Mouse (Mus musculus) ovary, postnatal 10 days (tissue): ENCODE results near the gene Hpd.

Experiments
- DNase-seq: peaks from one replicate; pipeline ENCODE4 v3.0.0; 2022; ENCODE audit warnings: low spot score

The Hpd gene

DNA sequence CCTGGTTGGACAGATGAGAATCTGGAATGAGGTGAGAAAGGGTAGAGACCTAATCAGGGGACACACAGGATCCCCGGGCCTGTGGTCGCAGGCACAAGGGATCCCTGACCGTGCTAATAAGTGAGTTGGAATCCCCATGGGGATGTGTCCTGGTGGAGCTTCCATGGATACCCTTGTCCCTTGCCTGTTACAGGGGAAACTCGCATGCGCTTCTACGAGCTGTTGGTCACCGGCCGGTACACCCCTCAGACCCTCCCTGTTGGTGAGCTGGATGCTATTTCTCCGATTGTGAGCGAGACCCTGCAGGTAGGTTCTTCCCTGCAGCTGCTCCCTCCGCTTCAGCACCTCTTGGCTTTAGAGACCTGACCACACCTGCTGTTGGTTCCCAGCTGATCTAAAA is 36.2 kb downstream of the Hpd start:
- DNase-seq = no peak

DNA sequence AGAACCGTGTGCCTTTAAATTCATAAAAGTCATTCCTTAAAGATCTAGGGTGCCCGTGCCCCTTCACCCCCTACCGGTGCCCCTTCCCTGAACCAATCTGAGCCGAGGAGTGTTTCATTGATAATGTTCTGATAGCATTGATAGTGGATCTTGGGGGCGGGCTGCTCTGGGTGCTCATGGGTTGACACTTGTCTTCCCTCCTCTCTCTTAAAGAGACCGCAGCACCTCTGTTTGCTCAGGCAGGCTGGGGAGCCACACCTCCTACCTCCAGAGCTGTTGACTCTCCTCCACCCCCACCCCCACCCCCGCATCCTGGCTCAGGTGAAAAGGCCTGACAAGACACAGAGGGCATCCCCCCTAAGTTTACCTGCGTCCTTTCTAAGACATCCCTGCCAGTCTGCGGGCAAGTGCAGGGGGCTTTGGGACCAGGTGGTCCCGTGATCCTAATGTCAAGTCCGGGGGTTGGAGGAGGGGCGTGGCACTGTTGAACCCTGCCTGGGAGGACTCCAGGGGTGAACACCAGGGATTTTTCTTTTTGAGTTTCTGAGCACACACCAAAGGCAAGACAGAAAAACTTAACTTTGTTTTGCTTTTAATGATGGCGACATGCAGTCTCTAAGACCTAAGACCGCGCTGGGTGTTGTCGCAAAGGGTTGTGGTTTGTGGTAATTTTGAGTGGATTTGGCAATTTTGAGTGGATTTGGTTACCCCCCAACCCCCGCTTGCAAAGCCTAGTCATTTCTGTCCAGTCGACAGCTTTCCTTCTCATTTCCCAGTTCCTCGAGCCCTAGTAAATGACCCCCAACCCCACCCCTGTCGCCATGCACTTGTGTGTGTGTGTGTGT is 37.6 kb downstream of the Hpd start:
- no peak for DNase-seq

DNA sequence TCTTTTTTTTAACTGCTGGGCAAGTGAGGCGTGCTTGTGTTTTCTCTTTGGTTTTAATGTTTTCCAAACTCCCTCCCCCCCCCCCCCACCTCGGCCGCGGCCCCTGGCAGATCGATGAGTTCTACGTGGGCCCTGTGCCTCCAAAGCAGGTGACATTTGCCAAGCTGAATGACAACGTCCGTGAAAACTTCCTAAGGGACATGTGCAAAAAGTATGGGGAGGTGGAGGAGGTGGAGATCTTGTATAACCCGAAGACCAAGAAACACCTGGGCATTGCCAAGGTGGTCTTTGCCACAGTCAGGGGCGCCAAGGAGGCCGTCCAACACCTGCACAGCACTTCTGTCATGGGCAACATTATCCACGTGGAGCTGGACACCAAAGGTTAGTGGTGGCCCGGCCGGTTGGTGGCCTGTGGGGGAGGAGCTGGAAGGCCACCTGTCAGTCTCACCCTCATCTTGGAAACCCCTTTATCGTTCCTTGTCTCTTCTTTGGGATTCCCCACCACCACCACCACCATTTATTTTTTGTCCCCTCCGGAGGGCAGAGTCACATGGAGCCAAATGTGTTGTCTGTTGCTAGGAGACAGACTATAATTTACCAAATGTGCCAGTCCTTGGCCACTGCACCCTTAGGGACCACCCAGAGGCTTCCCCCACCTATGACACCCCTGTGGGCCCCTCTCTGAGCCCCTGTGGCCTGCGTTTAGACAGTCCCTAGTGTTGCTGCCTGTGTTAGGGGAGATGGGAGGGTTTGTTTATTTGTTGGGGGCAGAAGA is 38.4 kb downstream of the Hpd start:
- no peak for DNase-seq

DNA sequence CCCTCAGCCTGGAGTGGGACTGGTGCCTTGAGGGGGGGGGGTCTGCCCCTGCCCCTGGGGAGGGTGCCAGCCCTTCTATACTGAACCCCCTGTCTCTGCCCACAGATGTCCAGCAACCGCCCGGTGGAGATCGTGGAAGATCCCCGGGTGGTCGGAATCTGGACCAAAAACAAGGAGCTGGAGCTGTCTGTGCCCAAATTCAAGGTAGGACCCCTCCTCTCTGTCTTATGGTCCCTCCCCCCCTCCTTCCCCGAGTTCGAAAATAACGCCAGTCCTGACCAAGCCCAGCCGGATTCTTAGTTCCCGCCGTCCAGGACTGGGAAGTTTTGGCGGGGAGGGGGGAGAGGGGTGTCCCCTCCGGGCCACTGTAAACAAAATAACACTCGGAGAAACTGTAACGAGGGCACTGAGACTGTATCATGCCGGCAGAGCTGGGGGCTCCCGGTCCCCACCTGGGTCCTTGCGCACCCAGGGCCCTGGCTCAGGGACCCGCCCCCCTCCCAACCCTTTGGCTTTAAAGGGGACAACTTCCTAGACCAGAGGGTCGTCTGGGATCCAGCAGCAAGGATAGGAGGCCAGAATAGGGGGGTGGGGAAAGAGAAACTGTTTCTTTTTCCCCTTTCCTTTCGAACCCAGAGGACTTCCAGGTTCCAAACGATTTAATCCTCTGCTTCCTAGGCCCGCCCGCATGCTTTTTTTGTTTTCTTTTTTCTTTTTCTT is 39.1 kb downstream of the Hpd start:
- DNase-seq = no peak

DNA sequence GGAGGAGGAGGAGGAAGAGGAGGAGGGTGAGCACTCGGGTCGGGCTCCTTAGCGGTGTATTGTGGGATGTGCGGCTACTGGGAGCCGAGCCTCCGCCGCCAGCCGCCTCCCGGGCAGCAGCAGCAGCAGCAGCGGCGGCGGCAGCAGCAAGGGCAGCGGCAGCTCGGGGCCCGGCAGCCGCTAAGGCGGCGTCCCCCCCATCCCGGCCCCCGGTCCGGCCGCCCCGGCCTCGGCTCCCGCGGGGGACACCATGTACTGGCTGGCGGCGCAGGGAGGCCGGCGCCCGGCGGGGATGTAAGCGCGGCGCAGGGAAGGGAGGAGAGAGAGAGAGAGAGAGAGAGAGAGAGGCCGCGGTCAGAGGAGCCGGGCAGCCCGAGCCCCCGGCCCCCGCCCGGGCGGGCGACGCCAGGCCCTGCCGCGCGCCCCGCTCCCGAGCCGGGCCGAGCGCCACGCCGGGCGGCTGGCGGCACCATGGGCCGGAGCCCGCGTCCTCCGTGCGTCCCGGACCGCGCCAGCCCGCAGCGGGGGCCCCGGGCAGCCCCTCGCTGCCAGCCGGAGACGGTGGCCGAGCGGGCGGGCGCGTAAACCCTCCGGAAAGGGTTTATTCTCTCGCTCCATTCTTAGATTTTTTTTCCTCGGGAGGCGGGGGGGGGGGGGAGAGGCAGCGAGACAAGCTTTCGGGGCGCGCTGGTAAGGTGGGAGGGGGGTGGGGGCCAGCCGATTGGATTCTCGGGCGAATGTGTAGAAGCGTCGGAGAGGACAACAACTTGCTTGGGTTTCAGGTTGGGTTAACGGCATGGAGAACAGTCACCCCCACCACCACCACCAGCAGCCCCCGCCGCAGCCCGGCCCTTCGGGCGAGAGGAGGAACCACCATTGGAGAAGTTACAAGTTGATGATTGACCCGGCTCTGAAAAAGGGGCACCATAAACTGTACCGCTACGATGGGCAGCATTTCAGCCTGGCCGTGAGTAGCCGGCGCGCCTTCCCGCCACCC is 40.1 kb downstream of the Hpd start, which contains the start of gene Setd1b:
Gene Setd1b, plus strand, starts transcription at position 33 of the 997 bp plus-strand sequence.
- DNase-seq = peak; percentile 43

DNA sequence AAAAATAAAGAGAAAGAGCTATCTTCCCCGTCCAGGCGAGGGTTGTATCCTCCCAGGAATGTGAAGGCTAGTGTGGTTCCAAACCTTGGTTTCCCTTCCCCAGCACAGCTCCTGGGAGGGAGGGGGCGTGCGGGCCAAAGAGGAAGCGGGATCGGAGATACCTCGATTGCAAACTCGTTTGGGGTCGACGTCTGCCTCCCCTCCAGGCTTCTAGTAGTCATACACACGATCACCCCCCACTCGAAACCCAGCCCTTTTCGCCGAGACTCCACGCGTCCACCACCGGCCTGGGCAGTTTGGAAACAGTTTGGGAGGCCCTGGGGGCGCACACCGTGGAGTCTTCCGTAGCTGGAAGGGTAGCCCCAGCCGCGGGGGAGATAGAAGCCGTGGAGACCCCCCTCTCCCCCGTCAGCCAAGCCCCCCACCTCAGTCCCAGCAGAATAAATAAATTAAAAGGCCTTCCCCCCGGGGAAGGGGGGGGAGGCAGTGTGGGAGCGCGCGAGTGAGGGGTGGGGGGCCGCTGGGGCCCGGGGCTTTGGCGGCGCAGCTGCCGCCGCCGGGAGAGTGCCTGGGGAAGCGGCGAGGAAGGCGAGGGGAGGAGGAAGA is 40.9 kb downstream of the Hpd start:
- DNase-seq = peak; percentile 44

DNA sequence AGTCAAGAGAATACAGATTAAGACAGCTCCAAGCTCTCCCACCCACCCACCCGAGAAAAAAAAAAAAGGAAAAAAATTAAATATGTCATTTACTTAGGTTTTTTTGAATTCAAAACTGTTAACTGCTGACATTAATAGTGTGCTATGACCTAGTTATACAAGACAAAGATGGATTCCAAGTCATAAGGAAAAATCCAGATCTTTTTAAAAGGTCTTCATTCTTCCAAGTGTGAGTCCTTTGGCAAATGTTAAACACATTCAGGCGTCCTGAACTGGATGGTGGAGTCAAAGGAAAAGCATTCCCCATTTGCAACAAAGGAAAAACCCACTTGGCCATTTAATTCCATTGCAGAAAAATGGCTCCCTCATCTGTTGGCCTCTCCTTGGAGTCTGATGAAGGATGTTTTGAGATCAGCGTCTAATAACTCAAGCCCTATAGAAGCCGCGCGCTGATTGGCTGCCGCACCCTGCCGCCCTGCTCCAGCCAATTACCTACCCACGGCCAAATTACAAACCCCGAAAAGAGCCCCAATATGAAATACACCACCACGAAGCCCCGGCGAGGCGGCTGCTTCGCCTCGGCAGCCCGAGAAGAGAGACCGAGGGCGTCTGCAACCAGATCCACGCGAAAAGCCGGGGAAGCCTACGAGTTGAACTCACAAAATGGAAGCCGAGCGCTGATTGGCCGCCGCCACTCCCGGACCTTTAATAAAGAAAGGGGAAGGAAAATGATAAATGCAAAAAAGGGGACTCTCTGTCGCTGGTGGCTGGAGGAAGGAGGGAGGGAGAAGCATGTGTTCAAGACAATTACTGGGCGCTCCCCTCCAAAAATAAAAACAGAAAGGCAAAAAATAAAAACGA is 41.6 kb downstream of the Hpd start:
- DNase-seq = peak; percentile 87

DNA sequence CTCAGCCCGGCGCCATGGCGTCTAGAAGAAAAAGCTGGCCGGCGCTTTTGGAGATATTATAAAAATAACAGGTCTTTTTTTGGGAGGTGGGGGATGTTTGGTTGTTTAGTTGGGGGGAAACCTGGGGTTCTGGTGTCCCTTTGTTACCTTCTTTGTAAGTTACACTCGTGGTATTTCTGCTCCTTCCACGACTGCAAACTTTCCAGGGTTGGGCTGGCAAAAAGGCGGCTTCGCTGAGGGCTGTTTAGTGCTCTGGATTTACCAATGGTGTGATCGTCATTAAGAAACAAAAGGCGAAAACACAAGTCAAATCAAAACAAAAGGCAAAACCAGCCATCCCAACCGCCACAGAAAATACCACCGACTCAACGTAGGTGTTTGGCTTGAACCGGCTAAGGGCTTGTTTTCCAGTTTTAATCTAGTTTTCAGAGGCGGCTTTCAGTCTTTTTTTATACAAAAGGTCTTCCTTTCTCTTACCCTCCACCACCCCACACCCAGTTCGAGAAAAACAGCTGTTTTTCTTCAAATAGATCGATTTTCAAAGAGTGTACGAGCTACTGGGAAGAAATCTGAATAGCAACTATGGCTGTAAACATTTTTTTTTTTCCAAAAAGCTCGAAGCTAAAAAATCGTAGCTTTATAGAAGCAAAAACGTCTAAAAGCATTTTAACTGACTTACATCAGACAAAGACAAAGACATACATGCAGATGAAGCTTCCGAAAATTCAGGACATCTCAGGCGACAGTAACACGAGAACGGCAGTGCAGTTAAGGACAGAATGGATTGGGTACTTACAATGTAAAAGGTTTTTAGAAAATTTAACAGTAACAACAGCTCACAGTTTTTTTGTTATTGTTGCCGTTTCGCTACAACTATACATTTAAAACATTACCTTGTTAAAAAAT is 42.6 kb downstream of the Hpd start:
- no peak for DNase-seq

DNA sequence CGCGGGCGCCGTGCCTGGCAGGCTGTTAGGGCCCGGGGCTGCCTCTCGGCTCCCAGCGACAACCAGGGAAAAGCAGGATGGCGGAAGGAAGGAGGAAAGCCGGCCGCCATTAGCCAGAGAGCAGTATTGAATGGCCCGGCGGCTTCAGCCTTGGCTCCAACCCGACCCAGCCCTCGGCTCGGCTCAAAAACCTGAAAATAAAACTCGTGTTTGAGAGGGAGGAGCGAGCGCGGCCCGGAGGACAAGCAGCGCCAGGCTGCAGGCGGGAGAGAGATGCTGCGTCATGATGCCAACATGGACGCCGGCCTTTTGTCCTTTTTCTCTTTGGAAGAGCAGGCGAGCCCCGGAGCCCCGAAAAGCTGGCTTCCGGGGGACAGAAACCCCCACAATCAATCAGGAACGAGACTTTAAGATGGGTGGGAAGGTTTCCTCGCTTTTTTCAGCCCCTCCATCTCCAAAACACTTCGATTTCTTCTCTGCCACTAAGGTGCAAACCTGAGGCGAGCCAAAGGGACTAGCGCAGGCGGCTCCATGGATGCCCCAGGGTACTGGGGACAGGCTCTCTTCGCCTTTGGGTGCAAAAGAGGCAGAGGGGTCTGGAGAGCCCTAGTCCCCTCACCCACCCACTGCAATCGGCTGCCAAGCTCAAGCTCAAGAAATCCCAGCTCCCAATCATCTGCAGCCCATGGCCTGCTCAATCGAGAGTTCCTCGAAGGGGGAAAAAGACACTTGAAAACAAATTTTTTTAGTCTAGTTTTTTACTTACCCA is 43.4 kb downstream of the Hpd start:
- DNase-seq = peak; percentile 62

DNA sequence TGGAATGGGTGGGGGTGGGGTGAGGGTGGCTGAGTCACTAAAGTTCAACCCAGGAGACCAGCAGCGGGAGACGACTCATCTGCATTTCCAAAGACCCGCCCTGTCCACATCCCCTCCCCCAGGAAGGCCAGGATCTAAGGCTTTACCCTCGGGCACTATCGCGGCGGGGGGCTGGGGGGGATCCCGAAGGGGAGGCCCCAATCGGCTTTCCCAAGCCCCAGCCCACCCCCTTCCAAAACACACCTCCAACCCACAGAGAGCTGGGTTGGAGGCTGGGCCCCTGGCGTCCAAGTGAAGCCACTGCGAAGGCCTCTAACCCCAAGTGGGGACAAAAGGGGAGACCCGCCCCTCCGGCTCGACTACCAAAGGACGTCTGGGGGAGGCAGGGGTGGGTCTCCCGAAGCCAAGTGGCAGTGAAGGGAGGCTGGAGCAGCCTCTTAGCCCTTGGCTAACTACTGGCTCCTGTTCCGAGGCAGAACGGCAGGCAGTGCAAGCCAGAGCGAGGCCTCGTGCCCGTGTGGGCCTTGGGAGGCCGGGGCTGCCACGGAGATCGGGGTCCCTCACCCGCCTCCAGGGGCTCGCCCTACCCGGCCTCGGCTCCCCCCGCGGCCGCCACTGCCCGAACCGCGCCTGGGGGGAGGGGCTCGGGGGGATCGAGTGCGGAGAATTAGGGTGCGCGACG is 44.2 kb downstream of the Hpd start:
- DNase-seq = peak; percentile 68

DNA sequence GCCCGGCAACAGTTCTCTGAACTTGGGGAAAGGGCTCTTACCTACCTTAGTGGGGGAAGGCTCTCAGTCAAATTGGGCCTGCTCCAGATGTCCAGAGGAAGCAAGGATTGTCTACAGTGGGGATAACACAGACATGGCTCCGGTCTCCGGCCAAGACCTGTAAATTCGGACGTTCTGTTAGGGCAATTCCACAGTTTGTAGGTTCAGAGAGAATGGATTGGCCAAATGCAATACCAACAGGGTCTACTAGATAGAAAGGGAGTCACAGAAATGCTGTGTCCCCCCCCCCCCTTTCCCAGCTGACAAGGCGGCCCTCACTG is 44.7 kb downstream of the Hpd start:
- no peak for DNase-seq

DNA sequence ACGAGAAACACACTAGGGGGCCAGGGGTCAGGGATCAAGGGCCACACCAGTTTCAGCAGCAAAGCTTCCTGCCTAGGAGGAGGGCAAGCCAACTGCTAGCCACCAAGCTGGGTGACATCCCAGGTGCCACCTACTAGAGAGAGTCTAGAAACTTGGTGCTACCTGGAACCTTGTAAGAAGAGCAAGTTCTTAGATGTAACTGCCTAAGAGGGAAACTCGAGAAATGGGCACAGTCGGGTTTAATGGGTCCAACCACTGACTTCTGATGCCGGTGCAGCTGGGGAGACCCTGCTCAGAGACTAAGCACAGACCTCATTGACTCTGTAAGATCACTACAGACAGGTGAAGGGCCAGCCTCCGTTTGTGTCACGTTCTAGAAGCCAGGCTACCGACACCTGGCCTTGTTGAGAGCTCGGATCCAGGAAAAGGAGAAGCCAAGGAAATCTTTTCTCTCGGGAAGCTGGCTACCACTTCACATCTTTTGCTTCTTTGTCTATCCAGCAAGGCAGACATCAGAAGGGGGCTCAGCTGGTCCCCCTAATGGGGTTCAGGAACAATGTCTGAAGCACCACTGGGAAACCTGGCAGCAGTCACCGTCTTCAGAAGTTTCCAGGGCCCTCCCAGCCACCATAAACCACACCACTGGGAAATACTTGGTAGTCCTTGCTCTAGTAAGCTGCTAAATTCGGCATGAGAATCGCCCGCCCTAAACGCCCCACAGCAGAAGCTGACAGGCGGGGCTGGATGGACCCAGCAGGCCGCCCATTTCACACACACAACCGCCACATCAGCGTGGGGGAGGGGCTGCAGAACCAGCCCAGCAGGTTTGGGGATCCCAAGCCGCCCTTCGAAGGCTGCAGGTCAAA is 45.2 kb downstream of the Hpd start:
- peak; percentile 71 for DNase-seq

DNA sequence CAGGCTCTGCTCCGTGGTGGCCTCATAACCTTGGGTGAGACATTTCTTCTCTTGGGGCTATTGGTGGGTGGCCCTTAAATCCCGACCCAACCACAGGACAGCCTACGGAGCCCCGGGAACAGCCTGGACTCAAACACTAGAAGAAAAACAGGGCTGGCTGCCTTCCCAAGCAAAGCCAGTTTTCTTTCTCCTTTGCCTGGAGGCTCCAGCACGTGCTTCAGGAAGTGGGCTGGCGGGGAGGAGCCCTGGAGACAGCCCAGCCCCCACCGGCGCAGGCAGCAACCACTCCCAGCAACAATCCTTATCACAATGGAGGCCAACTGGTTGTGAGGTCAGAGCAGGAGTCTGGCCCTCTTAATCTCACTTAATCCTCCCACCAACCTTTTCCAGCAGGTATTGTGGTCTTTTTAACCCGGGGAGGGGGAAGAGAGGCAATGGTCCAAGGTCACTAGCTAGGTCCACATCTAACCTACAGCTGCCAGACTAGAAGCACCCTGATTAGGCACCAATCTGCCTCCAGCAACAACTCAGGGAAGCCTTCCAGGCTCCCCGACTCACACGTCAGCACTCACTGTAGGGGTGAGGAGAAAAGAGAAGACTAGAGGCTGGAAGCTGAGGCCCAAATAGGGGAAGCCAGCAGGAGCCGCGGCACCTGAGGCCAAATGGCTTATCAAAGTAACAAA is 46.0 kb downstream of the Hpd start:
- DNase-seq = peak; percentile 68

DNA sequence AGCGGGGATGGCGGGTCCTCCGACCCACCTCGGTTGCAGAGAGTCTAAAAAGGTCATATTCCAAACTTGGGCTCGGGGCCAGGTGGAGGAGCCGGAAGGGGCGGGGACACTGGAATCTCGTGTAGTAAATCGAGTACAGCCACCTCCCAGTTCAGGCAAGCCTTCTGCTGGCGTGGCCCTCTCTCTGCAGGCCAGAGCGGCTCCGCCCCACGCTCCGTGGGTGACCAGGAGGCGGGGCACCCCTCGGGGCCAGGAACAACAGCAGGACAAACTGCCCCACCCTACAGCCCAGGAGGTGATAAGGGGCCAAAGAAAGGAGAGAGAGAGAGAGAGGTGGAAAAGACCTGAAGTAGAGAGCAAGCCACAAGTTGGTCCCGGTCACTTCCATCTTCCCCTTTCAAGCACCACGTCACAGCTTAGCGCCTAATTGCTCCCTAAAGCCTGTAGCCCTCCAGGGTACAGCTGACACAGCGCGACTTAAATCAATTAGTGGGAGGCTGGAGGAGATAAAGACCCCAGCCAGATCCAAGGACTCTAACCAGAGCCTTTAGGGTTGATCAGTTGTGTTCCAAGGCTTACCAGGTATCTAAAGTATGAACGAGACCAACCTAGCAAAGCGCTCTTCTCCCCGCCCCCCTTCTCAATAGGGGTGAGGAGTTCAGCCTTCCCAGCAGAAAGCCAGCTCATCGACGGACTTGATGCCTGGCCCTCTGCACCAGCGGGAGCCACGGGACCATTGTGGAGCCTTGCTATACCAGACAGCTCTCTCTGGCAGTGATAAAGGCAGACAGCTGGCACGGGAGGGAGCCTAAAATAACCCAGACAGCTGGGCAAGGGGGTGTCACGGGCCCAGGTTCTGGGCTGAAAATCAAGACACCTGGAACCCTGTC is 46.8 kb downstream of the Hpd start:
- DNase-seq = peak; percentile 79

DNA sequence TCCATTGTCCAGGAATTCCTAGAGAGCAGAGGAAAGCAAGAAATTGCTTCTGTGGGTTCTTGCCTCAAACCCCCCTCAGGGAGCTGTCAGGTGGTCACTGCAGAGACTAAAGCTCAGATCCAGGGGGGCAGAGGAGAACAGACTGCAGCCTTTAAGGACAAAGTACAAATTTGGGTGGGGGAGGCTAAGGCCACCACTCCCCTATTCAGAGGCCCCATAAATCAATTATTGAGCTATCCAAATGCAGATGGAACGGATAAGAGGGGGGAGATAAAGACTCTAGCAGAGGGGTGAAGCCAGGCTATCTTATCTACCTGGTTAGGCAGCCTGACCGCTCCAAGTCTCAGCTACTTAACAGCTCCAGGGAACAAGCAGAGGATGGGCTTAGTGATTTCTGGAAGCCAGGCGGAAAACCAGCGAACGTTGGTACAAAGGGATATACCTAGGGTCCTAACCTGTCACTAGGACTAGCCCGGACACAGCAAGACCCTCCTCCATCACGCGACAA is 47.6 kb downstream of the Hpd start:
- no peak for DNase-seq
